Mouse (Mus musculus): ENCODE measurements around the gene Frat2. TPM values are rescaled to one million over a fixed set of nuclear protein-coding genes. Genes with fewer than 3 reads are reported as not detected.

Gene Frat2
- total and polyA plus RNA-seq, 2 experiments from 2014 or later: 7.3 to 9.0 TPM

GRCm38 (mm10) chr19:41813374-41813773 is 34.6 kb downstream of the Frat2 start:
- Histone ChIP-seq H3K4me2 (ENCODE audit: low read depth, low read length) (no peak overlapping the region), H3K4me1 (ENCODE audit: insufficient read depth, low read length) (no peaks in the 10 kb centered on the region), H3K36me3 (ENCODE audit: insufficient read depth, low read length) (no peaks in the 10 kb centered on the region), H3K27ac (no peak overlapping the region), H3K9me3 (ENCODE audit: low read length) (no peaks in the 10 kb centered on the region), H3K4me3 (ENCODE audit: low read length) (no peak overlapping the region), H3K9ac (replicated peaks; ENCODE audit: low read length) (no peak overlapping the region), H3K27me3 (ENCODE audit: insufficient read depth, low read length) (no peaks in the 10 kb centered on the region)
- no peak for DNase-seq (ENCODE audit: low spot score)
- WGBS: 95% methylated on average over 4 of the region's 4 CpGs
- no peak for ATAC-seq
- TF ChIP-seq CTCF (IDR thresholded peaks at IDR 0.05; ENCODE audit: low read depth): no peak

- Histone ChIP-seq H3K9me3 (ENCODE audit: low read length) (no peaks in the 10 kb centered on the region), H3K4me1 (ENCODE audit: insufficient read depth, low read length) (no peaks in the 10 kb centered on the region), H3K27ac (no peak overlapping the region), H3K27me3 (ENCODE audit: insufficient read depth, low read length) (no peaks in the 10 kb centered on the region), H3K4me2 (ENCODE audit: low read depth, low read length) (no peak overlapping the region), H3K4me3 (ENCODE audit: low read length) (no peak overlapping the region), H3K9ac (replicated peaks; ENCODE audit: low read length) (no peak overlapping the region), H3K36me3 (ENCODE audit: insufficient read depth, low read length) (no peaks in the 10 kb centered on the region)
- TF ChIP-seq CTCF (IDR thresholded peaks at IDR 0.05; ENCODE audit: low read depth): no peak
- ATAC-seq (no peak), DNase-seq (ENCODE audit: low spot score) (no peak)
- 90% methylated on average over 10 of the region's 10 CpGs for WGBS
These were observed 35.4 kb downstream of the Frat2 start for GRCm38 (mm10) chr19:41812525-41812924.

- Histone ChIP-seq H3K4me3 (ENCODE audit: low read length) (no peak overlapping the region), H3K4me1 (ENCODE audit: insufficient read depth, low read length) (no peaks in the 10 kb centered on the region), H3K4me2 (ENCODE audit: low read depth, low read length) (no peak overlapping the region), H3K9ac (replicated peaks; ENCODE audit: low read length) (no peak overlapping the region), H3K36me3 (ENCODE audit: insufficient read depth, low read length) (no peaks in the 10 kb centered on the region), H3K27ac (no peak overlapping the region), H3K27me3 (ENCODE audit: insufficient read depth, low read length) (no peaks in the 10 kb centered on the region), H3K9me3 (ENCODE audit: low read length) (no peaks in the 10 kb centered on the region)
- WGBS: 64% methylated on average over 5 of the region's 5 CpGs
- DNase-seq (ENCODE audit: low spot score) (no peak), ATAC-seq (no peak)
- TF ChIP-seq CTCF (IDR thresholded peaks at IDR 0.05; ENCODE audit: low read depth): no peak
These were observed 37.9 kb downstream of the Frat2 start for GRCm38 (mm10) chr19:41810074-41810473.

DNA sequence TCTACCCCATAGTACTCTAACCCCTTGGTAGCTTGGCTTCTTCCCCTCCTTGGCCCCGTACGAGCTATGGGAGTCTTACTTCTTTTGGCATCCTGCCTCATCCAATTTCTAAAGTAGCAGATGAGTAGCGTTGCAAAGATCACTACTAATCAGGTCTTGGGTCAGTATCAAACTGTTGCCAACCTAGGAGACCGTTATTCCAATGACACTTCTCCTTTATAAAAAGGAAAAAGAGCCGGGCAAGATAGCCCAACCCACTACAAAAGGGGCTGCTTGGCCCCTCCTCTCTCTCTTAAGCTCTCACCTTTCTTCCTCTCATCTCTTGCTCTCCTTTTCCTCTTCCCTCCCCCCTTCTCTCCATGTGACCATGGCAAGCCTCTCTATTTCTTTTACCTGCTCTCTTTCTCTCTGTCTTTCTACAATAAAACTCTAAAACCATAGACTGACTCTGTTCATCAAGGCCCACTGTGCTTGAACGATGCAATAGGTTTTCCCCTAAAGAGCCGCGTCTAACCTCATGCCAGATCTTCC is 39.8 kb downstream of the Frat2 start:
- no peak for TF ChIP-seq CTCF (IDR thresholded peaks at IDR 0.05; ENCODE audit: low read depth)
- Histone ChIP-seq H3K9ac (replicated peaks; ENCODE audit: low read length) (no peak overlapping the region), H3K9me3 (ENCODE audit: low read length) (no peaks in the 10 kb centered on the region), H3K27me3 (ENCODE audit: insufficient read depth, low read length) (no peaks in the 10 kb centered on the region), H3K36me3 (ENCODE audit: insufficient read depth, low read length) (no peaks in the 10 kb centered on the region), H3K4me3 (ENCODE audit: low read length) (no peak overlapping the region), H3K27ac (no peak overlapping the region), H3K4me1 (ENCODE audit: insufficient read depth, low read length) (no peaks in the 10 kb centered on the region), H3K4me2 (ENCODE audit: low read depth, low read length) (no peak overlapping the region)
- WGBS: 77% methylated on average over 8 of the region's 8 CpGs
- DNase-seq (ENCODE audit: low spot score): no peak
- no peak for ATAC-seq

- H3K4me2 ChIP-seq (ENCODE audit: low read depth, low read length): no peak overlapping the region
- no peak overlapping the region for H3K9ac ChIP-seq (replicated peaks; ENCODE audit: low read length)
- no peak overlapping the region for H3K27ac ChIP-seq
- no peak for TF ChIP-seq CTCF (IDR thresholded peaks at IDR 0.05; ENCODE audit: low read depth)
- H3K9me3 ChIP-seq (ENCODE audit: low read length): no peaks in the 10 kb centered on the region
- ATAC-seq (no peak), DNase-seq (ENCODE audit: low spot score) (no peak)
- no peaks in the 10 kb centered on the region for H3K36me3 ChIP-seq (ENCODE audit: insufficient read depth, low read length)
- no peak overlapping the region for H3K4me3 ChIP-seq (ENCODE audit: low read length)
- no peaks in the 10 kb centered on the region for H3K4me1 ChIP-seq (ENCODE audit: insufficient read depth, low read length)
- WGBS: 88% methylated on average over 9 of the region's 9 CpGs
- no peaks in the 10 kb centered on the region for H3K27me3 ChIP-seq (ENCODE audit: insufficient read depth, low read length)
These were observed 40.4 kb downstream of the Frat2 start for GRCm38 (mm10) chr19:41807497-41807896.

DNA sequence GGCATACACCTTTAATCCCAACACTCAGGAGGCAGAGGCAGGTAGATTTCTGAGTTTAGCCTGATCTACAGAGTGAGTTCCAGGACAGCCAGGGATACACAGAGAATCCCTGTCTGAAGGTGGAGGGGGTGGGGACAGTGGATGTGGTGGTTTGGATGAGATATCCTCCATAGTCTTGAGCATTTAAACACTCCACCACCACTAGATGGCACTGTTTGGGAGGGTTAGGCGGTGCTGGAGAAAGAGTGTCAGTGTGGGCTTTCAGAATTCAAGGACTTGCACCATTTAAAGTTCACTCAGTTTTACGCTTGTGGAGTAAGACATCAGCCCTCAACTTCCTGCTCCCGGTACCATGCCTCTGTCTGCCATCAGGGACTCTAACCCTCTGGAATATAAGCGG is 42.1 kb downstream of the Frat2 start:
- no peak for ATAC-seq
- Histone ChIP-seq H3K27ac (no peak overlapping the region), H3K9me3 (ENCODE audit: low read length) (no peaks in the 10 kb centered on the region), H3K36me3 (ENCODE audit: insufficient read depth, low read length) (no peaks in the 10 kb centered on the region), H3K4me2 (ENCODE audit: low read depth, low read length) (no peak overlapping the region), H3K27me3 (ENCODE audit: insufficient read depth, low read length) (no peaks in the 10 kb centered on the region), H3K9ac (replicated peaks; ENCODE audit: low read length) (no peak overlapping the region), H3K4me1 (ENCODE audit: insufficient read depth, low read length) (no peaks in the 10 kb centered on the region), H3K4me3 (ENCODE audit: low read length) (no peak overlapping the region)
- no peak for DNase-seq (ENCODE audit: low spot score)
- WGBS: 93% methylated on average over 4 of the region's 4 CpGs
- TF ChIP-seq CTCF (IDR thresholded peaks at IDR 0.05; ENCODE audit: low read depth): peak; percentile 31; the same call in 1 of the 2 replicates

DNA sequence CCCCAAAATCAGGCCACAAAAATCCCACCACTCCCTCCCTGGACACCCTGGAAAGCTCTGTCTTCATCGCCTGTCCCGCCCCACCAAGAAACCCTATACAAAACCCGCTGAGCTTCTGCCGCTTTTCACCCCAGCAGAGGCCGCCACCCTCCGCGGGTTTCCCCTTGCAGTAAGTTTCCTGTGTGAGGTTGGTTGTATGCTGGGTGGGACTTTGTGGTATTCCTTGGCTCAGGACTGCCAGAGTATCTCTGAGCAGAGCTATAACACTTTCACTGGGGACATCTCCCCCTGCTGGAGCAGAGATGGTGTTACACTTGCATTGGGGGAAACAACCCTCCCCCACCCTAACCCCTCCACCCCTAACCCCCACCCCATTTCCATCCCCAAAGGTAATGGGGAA is 44.6 kb downstream of the Frat2 start:
- peak; percentile 31 for DNase-seq (ENCODE audit: low spot score)

More for the DNA sequence above, 44.6 kb downstream of the Frat2 start:
- Histone ChIP-seq H3K36me3 (ENCODE audit: insufficient read depth, low read length) (no peaks in the 10 kb centered on the region), H3K4me3 (ENCODE audit: low read length) (no peak overlapping the region), H3K9ac (replicated peaks; ENCODE audit: low read length) (no peak overlapping the region), H3K9me3 (ENCODE audit: low read length) (no peaks in the 10 kb centered on the region), H3K4me2 (ENCODE audit: low read depth, low read length) (no peak overlapping the region), H3K4me1 (ENCODE audit: insufficient read depth, low read length) (no peaks in the 10 kb centered on the region), H3K27me3 (ENCODE audit: insufficient read depth, low read length) (no peaks in the 10 kb centered on the region), H3K27ac (no peak overlapping the region)
- peak; percentile 49 for TF ChIP-seq CTCF (IDR thresholded peaks at IDR 0.05; ENCODE audit: low read depth)
- ATAC-seq: no peak
- WGBS: 48% methylated on average over 7 of the region's 7 CpGs
